Mouse (Mus musculus) neural tube, embryonic 11.5 days (tissue): ENCODE data around the gene Prps1l3. TPM values are rescaled to one million over a fixed set of nuclear protein-coding genes. Genes with fewer than 3 reads are reported as not detected.
"Not testable (repeated sequence)": the region's sequence is repeated elsewhere in the genome, so short reads cannot be mapped to it uniquely, and the experiment has no call there.

ENCODE experiments used
- ATAC-seq: fragments of 200-750 bp; cut with Nextera tagmentation; 2 replicates; pipeline ENCODE4 v1.8.0; 2017; ENCODE audit warnings: moderate number of reproducible peaks, mild to moderate bottlenecking, moderate TSS enrichment, moderate library complexity; ENCODE audit not compliant: insufficient read depth, low FRiP score, low TSS enrichment
- DNase-seq: peaks from one replicate; pipeline ENCODE4 v3.0.0-alpha.2; 2015; ENCODE audit warnings: low spot score
- H3K27ac ChIP-seq: fragments of 300-500 bp; sonication (generic); 2 replicates; pipeline ENCODE4 v1.5.1; 2014; ENCODE audit warnings: low read depth, mild to moderate bottlenecking, low read length
- H3K27me3 ChIP-seq: fragments of 300-500 bp; sonication (generic); 2 replicates; pipeline ENCODE4 v1.6.1; 2014; ENCODE audit warnings: mild to moderate bottlenecking, low read length, mixed read lengths; ENCODE audit not compliant: control insufficient read depth, insufficient read depth
- H3K36me3 ChIP-seq: fragments of 300-500 bp; sonication (generic); 2 replicates; pipeline ENCODE4 v1.6.1; 2014; ENCODE audit warnings: mild to moderate bottlenecking, low read length, moderate library complexity, mixed read lengths; ENCODE audit not compliant: control insufficient read depth, insufficient read depth
- H3K4me1 ChIP-seq: fragments of 300-500 bp; sonication (generic); 2 replicates; pipeline ENCODE4 v1.6.1; 2014; ENCODE audit warnings: low read length, mixed read lengths; ENCODE audit not compliant: control insufficient read depth, insufficient read depth
- H3K4me2 ChIP-seq: fragments of 300-500 bp; sonication (generic); 2 replicates; pipeline ENCODE4 v1.6.1; 2014; ENCODE audit warnings: low read depth, mild to moderate bottlenecking, moderate library complexity
- H3K4me3 ChIP-seq: fragments of 300-500 bp; sonication (generic); 2 replicates; pipeline ENCODE4 v1.5.1; 2014; ENCODE audit warnings: low read depth, low read length
- H3K9ac ChIP-seq: fragments of 300-500 bp; sonication (generic); 2 replicates; pipeline ENCODE4 v1.6.1; 2014; ENCODE audit warnings: mild to moderate bottlenecking, low read length
- H3K9me3 ChIP-seq: fragments of 300-500 bp; sonication (generic); 2 replicates; pipeline ENCODE4 v1.6.1; 2016; ENCODE audit warnings: low read length; ENCODE audit not compliant: control insufficient read depth
- WGBS: fragments of 180-500 bp; shearing (Covaris S2); extraction: QIAGEN DNeasy Blood & Tissue Kit; methylation state at CpG from one replicate; pipeline ENCODE4 v1.1.7; 2014; 5-methylcytosine and 5-hydroxymethylcytosine counted together
- polyA plus RNA-seq: library from polyadenylated mRNA; unstranded; fragments of >200 nt; fragmentation: Nextera tagmentation; extraction: Ambion mirVana; gene quantifications from 2 replicates; pipeline ENCODE4 v1.2.1, GENCODE M21; 2014

The Prps1l3 gene
- polyA plus RNA-seq, 1 experiment from 2014 or later: 64.1 TPM

- no peak for DNase-seq
- Histone ChIP-seq H3K9me3 (no peaks in the 10 kb centered on the region), H3K27ac (no peak within 1 kb of the TSS), H3K4me1 (no peaks in the 10 kb centered on the region), H3K4me3 (peak within 1 kb of the TSS; percentile 51), H3K27me3 (no peaks in the 10 kb centered on the region), H3K9ac (peak within 1 kb of the TSS; percentile 50), H3K4me2 (peak within 1 kb of the TSS; percentile 75), H3K36me3 (no peaks in the 10 kb centered on the region)
- 49% methylated on average over 10 of the region's 10 CpGs for WGBS
- ATAC-seq: no peak
Measured at GRCm38 (mm10) chr12:57197363-57198026, 32.7 kb upstream of the Prps1l3 start, which contains the start of gene Slc25a21. TSS of gene Slc25a21 (minus strand) at chr12:57197472.

- Histone ChIP-seq H3K4me2 (no peak overlapping the region), H3K36me3 (no peaks in the 10 kb centered on the region), H3K9me3 (no peaks in the 10 kb centered on the region), H3K4me3 (no peak overlapping the region), H3K9ac (no peak overlapping the region), H3K27ac (no peak overlapping the region), H3K4me1 (no peaks in the 10 kb centered on the region), H3K27me3 (no peaks in the 10 kb centered on the region)
- DNase-seq (no peak), ATAC-seq (no peak)
Measured at GRCm38 (mm10) chr12:57198269-57198668, 31.9 kb upstream of the Prps1l3 start.

GRCm38 (mm10) chr12:57199427-57199826 is 30.8 kb upstream of the Prps1l3 start:
- ATAC-seq: no peak
- Histone ChIP-seq H3K4me2 (no peak overlapping the region), H3K27me3 (no peaks in the 10 kb centered on the region), H3K4me1 (no peaks in the 10 kb centered on the region), H3K27ac (no peak overlapping the region), H3K9me3 (no peaks in the 10 kb centered on the region), H3K9ac (no peak overlapping the region), H3K36me3 (no peaks in the 10 kb centered on the region), H3K4me3 (no peak overlapping the region)
- no peak for DNase-seq
- 88% methylated on average over 2 of the region's 2 CpGs for WGBS

GRCm38 (mm10) chr12:57201901-57202300 is 28.3 kb upstream of the Prps1l3 start:
- Histone ChIP-seq H3K4me2 (no peak overlapping the region), H3K4me1 (no peaks in the 10 kb centered on the region), H3K4me3 (no peak overlapping the region), H3K9me3 (no peaks in the 10 kb centered on the region), H3K36me3 (no peaks in the 10 kb centered on the region), H3K9ac (no peak overlapping the region), H3K27ac (no peak overlapping the region), H3K27me3 (no peaks in the 10 kb centered on the region)
- no peak for ATAC-seq
- WGBS: 91% methylated on average over 3 of the region's 3 CpGs
- DNase-seq: no peak

GRCm38 (mm10) chr12:57204276-57204851 is 25.8 kb upstream of the Prps1l3 start:
- Histone ChIP-seq H3K9ac (no peak overlapping the region), H3K36me3 (no peaks in the 10 kb centered on the region), H3K4me3 (no peak overlapping the region), H3K27me3 (no peaks in the 10 kb centered on the region), H3K4me1 (no peaks in the 10 kb centered on the region), H3K27ac (no peak overlapping the region), H3K4me2 (no peak overlapping the region), H3K9me3 (no peaks in the 10 kb centered on the region)
- no peak for DNase-seq
- ATAC-seq: no peak
- WGBS: 87% methylated on average over 4 of the region's 4 CpGs

- no peaks in the 10 kb centered on the region for H3K36me3 ChIP-seq
- DNase-seq (peak; percentile 57), ATAC-seq (peak; percentile 76)
- peak overlapping the region; percentile 70 for H3K9ac ChIP-seq
- H3K4me3 ChIP-seq: peak overlapping the region; percentile 46
- H3K4me2 ChIP-seq: peak overlapping the region; percentile 84
- no peaks in the 10 kb centered on the region for H3K4me1 ChIP-seq
- H3K9me3 ChIP-seq: no peaks in the 10 kb centered on the region
- H3K27me3 ChIP-seq: no peaks in the 10 kb centered on the region
- 8% methylated on average over 30 of the region's 30 CpGs for WGBS
- H3K27ac ChIP-seq: no peak overlapping the region; the same call in 1 of the 2 replicates
Measured at GRCm38 (mm10) chr12:57211353-57212311, 18.6 kb upstream of the Prps1l3 start.

GRCm38 (mm10) chr12:57212463-57212862 is 17.7 kb upstream of the Prps1l3 start:
- H3K27ac ChIP-seq, H3K9me3 ChIP-seq, H3K9ac ChIP-seq, H3K4me3 ChIP-seq, H3K4me1 ChIP-seq, H3K36me3 ChIP-seq, DNase-seq, H3K27me3 ChIP-seq, H3K4me2 ChIP-seq: not testable (repeated sequence)
- ATAC-seq: 0 out of 2 replicates have a peak, but pooled peaks have one; percentile 25
- 73% methylated on average over 5 of the region's 5 CpGs for WGBS

- Histone ChIP-seq H3K9ac (no peak overlapping the region), H3K4me1 (peaks cover 3% of the 10 kb centered on the region; the same call in 1 of the 2 replicates), H3K27ac (no peak overlapping the region), H3K36me3 (no peaks in the 10 kb centered on the region), H3K4me3 (no peak overlapping the region), H3K9me3 (no peaks in the 10 kb centered on the region), H3K27me3 (no peaks in the 10 kb centered on the region), H3K4me2 (no peak overlapping the region)
- ATAC-seq: no peak
- no peak for DNase-seq
- 87% methylated on average over 9 of the region's 9 CpGs for WGBS
Measured at GRCm38 (mm10) chr12:57226411-57226810, 3.8 kb upstream of the Prps1l3 start.
